Mouse (Mus musculus) lung, postnatal 25 days (tissue): ENCODE measurements at regions not wholly inside any gene's neighbourhood (a gene's known extent, or its start where the extent isn't known, plus 50 kb on each side); places are given as distances from the start of the nearest gene placed in this dataset.

ENCODE experiments used
- DNase-seq: peaks from one replicate; pipeline ENCODE4 v3.0.0; 2022; ENCODE audit warnings: low spot score

DNA sequence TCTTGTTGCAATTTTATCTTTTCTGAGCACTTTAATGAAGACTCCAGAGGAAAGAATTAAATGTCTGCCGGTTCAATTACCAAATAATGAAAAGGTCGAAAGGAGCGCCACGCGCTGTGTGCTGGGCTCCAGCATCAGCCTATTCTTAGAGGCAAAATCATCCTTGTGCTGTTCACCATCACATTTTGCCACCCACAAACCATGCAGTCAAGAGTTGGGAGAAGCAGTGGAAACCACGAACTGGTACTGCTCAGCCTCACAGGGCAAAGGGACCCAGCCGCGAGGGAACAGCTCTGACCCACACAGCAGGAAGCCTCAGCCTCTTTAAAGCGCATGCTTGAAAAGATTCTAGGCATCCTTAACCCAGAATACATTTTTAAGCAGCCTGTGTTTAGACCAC is 134.0 kb upstream of the Pum3 start:
- DNase-seq, result no peak

DNA sequence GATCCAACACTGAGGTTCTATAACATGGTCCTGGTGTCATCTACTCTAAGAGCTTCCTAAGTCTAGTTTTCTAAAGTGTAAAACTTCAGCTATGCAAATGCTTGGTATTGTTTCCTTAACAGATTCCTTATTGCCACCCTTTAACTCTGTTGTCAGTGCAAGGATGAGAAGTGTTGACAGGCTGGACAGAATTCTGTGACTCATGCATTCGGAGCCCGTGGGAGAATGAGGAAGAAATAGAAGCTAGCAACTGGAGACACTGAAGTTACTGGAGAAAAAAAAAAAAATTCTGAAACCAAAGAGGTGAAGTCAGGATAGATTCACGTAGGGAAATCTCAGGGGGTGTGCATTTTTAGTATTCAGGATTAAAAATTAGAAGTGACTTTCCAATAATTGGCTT is 128.6 kb upstream of the Pum3 start:
- no peak for DNase-seq

DNA sequence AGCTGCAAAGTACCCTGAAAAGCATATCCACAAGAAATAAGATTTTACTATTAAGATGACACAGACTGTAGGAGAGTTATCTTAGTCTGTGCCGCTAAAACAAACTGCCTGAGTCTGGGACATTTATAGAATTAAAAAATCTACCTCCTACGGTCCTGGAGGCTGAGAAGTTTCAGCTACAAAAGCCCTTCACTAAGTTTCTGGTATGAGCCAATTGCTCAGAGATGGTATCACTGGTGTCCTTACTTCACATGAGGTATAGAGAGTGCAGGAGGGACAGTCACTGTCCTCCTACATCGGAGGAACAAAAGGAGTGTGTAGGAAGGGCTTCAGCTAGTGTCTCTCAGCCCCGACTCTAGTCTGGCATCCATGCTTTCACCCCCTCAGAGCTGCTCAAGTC is 127.1 kb upstream of the Pum3 start:
- DNase-seq, result no peak

DNA sequence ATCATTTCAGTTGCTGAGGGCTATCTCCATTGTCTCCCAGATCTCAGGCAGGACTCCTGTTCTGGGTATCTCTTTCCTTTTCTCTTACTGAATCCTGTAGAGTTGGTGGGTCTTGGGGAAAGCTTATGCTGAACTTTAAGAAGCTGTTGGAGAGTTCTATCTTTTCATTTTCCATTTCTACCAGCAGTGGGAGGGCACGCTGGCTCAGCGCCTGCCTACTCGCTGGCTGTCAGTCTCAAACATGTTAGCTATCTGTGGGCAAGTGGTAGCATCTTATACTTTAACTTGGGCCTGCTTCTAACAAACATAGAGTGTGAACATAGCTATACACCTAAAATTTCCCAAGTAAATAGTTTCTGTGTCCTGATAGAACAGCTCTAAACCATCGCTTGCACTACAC is 125.2 kb upstream of the Pum3 start:
- no peak for DNase-seq

DNA sequence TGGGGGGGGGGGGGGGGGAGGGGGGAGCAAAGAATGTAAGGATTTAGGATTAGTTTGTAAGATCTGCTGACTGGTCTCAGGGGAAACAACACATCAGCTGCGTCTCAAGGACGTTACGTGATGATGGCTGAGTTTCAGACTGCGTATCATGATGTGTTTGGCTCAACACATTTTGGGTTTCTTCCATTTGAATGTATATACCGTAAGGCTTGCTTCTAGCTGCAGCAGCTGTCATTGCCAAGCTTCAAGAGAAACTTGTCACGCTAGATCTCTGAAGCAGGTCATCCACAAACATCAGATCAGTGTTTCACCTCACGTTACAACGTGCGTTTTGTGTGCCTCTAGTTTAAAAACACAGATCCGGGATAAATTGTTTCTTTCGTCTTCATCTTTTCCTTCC is 123.6 kb upstream of the Pum3 start:
- DNase-seq, result no peak

DNA sequence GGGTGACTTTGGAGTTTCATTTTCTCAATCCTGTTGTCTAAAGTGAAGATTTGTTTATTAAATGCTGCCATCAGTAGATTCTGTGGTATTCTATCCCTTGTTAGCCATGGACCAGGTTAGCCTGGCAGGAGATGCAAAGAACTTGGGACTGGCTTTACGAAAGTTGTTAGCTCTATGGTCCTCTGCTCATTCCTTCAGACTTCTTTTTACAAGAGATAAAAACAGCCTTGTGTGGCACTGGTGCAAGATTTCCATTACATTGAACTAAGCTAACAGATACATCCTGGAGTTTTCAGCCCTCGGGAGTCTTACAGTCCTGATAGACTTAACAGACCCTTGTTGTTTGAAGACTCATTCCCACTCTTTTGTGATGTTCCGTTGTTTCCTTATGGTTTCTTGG is 108.1 kb upstream of the Pum3 start:
- no peak for DNase-seq

DNA sequence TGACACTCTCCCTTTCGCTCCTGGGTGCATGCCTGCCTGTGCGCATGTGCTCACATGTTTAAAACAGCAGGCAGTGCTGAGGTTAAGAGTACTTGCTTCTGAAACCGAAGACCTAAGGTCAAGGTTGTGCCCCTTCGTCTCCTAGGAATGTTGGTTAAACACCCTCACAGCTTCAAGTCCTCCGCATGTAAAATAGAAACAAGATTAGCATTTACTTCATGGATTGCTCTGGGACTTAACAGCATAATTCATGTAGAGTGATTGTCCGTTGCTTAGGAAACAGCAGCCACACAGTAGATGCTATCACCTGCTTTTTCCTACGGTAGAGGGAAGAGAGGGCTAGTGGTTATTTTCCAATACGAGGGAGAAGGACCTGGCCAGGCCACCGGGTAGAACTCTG is 107.4 kb upstream of the Pum3 start:
- no peak for DNase-seq

DNA sequence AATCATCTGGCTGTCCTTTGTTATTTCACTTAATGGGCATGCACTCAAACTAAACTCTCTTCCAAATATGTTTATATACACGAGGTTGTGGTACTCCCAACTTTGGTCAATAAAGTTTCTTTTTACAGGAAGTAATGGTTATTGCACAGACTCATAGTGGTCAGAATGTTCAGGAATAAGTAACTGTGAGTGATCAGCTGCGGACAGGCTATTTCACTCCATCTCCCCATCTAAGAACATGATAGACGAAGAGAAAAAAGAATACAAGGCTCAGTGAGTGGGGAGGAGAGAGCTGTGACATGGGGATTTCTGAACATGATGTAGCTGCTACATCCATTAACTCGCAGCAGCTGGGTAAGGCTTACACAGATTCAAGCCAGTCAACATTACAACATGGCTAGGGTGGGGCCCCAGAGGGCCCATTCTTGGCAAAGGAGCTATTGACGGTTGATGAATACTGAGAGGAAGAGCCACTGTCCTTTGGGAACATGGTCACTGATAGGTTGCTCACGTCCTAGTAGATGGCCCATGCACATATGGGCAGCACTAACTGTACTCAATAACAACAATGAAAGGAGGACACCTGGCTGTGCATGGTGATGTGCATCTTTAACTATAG is 98.4 kb upstream of the Pum3 start:
- DNase-seq, result no peak

DNA sequence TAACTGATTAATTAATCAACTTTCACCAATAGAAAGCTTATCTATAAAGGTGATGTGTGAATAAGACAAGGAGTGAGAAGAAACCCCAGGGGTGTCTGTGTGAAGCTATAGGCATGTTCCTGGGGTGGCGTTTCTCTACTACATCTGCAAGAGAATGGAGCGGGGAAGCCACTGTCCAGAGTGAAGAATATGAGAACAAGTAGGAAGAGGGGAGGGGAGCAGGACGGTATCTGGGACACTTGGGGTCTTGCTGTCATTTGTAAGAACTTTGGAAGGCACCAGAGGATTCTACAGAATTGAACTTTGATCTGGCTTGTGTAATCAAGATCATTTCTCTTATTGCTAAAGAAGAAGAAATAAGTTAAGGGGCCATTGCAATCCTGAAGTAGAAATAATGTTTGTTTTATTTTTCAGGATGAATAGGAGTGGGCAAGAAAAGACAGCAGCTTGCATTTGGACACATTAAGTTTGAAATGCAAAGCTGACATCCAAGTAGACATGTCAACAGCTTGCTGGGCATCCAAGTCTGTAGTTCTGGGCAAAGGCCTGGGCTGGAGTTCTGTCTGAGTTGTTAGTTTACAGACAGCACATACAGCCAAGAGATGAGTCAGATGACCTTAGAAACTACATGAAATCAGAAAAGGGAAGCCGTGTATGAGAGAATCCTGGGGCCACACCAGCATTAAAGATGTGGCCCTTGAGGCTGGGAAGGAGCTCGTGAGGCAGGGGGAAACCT is 89.9 kb upstream of the Pum3 start:
- DNase-seq, result no peak

DNA sequence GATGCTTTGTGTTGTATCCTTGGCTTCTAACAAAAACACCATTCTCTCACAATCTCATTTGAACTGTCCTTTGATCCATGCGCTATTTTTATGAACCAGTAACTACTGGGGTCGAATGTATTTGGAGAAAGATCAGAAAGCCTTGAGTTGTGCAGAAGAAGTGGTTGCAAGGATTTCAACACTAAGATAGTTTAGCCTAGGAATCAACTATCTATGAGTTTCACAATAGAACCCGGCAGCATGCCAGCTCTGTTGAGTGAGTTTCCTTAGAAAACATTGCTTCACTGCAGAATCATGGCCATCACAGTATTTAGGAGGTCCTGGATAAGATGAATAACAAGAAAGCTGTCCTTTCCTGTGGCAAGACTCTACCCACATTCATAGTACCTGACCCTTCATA is 84.6 kb upstream of the Pum3 start:
- peak; percentile 56 for DNase-seq

DNA sequence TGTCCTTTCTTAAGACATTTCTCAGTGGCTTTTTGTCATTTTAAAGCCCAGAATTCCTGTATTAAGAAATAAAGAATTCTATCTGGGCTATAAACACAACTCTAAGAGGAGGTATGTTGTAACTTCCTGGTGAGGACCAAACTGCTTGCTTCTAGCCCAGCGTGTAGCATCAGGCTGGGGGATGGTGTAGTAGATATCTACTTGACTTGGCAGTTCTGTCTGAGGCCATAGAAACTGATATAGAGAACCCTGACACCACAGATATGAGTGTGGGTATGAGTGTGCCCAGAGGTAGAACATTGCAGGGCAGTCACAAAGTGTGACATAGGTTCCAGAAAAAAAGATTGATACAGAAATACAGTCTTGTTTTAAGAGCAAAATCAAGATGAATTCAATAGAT is 83.9 kb upstream of the Pum3 start:
- no peak for DNase-seq

DNA sequence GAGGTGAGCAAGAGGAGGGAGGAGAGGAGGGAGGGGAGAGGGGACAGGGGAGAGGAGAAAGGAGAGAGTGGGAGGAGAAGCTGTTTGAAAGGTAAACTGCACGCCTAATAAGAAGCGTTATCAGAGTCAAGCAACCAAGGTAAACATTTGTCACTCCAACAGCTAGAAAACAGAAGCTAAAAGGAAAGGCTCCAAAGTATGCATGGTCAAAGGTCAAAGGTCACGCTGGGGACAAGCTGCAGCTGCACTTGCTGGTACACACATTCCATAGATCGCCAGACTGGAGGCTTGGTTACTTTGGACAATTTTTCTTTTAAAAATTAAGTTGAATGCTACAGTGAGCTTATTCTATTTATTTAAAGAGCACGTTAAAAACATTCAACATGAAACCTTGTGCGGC is 81.7 kb upstream of the Pum3 start:
- no peak for DNase-seq

DNA sequence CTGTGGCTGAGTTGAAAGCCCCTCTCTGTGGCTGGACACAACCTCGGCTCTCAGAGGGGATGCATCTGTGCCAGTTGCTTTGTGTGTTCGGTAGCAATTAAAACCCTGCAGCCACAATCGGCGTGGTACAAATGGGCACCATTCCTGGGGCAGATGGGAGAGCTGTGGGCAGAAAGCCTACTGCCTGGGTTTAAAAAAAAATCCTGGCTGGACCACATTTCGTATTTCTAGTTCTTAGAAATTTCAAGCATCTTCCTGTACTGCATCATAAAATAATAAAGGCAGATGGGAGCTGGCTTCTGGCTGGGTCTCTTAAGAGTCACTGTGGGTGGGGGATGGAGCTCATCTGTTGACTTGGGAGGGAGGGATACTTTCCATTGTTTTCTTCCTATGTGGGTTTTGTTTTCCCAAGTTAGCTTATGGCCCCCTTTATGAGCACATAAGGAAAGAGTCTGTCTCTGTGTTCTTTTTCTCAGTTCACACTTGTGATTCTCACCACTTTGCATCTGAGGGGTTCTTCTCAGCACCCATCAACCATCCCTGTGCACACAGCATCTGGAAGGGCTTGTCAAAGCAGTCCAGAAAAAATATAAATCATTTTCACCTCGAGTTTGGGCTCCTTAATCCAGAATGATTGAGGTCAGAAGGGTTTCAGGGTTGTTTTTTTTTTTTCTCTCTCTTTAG is 80.5 kb upstream of the Pum3 start:
- no peak for DNase-seq

DNA sequence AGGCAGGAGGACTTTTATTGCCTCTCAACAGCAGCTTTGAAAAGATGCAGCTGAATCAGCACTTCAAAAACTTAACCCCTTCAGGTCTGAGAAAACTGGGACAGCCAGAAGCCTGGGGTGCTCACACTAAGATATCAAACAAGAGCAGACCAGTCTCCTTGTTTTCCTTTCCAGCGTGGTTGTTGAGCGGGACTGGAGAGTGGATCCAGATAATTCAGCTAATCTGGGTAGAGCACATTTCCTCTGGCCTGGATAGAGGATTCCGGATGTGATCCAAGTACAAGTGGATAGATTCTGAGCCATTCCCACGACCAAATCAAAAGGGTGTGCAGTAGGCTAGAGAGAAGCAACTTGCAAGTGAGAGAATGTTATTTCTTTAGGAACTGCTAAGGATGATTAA is 68.7 kb upstream of the Pum3 start:
- no peak for DNase-seq

DNA sequence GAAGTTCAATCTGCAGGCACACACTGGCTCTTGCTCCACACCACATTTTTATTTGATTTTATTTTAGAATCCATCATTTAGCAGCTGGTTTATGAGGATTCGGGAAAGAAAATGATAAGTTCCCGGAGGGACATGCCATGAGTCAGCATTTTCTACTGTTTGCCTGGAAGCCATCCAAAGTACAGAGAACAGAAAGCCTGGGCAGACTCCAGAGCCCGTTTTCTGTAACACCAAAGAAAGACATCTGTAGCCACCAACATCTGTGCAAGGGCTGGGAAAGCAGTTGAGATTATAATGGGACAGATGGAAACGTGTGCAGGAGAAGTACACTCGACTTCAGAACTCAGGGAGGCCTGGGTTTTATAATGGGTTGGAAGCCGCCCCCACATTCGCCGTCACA is 62.8 kb upstream of the Pum3 start:
- DNase-seq, result peak; percentile 28

DNA sequence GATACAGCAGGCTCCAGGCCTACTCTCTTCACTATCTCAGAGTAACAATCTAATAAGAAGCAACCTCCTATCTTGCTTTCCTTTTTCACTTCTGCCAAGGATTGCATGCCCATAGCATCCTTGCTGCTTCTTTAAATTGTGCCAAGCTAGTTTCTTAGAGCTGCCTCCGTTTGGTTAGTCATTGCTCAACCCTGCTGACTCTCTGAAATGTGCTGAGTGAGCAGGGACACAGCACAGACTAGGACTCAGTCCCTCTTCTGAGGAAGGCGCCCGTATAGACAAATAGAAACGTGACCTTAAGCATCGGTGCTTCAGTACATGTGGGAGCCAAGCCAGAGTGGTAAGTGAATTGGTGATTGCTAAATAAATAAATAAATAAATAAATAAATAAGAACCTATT is 62.2 kb upstream of the Pum3 start:
- DNase-seq, result no peak

DNA sequence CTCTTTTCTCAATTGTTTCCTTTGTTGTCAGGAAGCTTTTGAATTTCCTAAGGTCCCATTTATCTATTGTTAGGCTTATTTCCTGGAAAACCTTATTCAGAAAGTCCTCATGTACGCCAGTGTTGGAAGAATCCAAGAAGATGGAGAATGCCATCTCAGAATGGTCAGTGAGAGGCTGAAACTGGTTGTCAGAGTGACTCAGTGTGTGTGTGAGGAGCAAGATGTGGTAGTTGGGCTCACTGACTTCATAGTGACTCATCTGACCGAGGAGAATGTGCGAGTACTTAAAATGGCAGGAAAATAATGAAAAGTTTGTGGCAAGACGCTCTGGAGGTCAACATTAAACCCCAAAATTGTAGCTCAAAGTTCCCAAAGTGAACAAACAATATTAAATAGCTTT is 59.4 kb upstream of the Pum3 start:
- no peak for DNase-seq
